Mouse (Mus musculus) testis, postnatal 14 days (tissue): ENCODE measurements around the gene Acpp.

Source experiments
- DNase-seq: peaks from one replicate; pipeline ENCODE4 v3.0.0; 2021; ENCODE audit warnings: low spot score

Gene Acpp

GRCm38 (mm10) chr9:104251687-104252086, 85.9 kb downstream of the Acpp start:
- no peak for DNase-seq

GRCm38 (mm10) chr9:104251111-104251510, 86.4 kb downstream of the Acpp start:
- no peak for DNase-seq

- DNase-seq: no peak
Observed at GRCm38 (mm10) chr9:104247307-104247987, 90.1 kb downstream of the Acpp start.

- DNase-seq: no peak
Observed at GRCm38 (mm10) chr9:104243799-104244466, 93.6 kb downstream of the Acpp start.

GRCm38 (mm10) chr9:104240146-104240545, 97.4 kb downstream of the Acpp start:
- no peak for DNase-seq

- no peak for DNase-seq
Observed at GRCm38 (mm10) chr9:104239076-104239475, 98.5 kb downstream of the Acpp start.
